Mouse (Mus musculus): ENCODE results near the gene Mtmr6. TPM values are rescaled to one million over a fixed set of nuclear protein-coding genes. Genes with fewer than 3 reads are reported as not detected.
"Not testable (repeated sequence)": the region's sequence is repeated elsewhere in the genome, so short reads cannot be mapped to it uniquely, and the experiment has no call there.

Mtmr6 gene
- total RNA-seq, 2 experiments from 2014 or later: 31.7 to 32.0 TPM

GRCm38 (mm10) chr14:60286194-60286863 lies 21.3 kb downstream of the Mtmr6 start:
- DNase-seq: no peak
- intact Hi-C loops (cut with DNase I): no loop called here

DNA sequence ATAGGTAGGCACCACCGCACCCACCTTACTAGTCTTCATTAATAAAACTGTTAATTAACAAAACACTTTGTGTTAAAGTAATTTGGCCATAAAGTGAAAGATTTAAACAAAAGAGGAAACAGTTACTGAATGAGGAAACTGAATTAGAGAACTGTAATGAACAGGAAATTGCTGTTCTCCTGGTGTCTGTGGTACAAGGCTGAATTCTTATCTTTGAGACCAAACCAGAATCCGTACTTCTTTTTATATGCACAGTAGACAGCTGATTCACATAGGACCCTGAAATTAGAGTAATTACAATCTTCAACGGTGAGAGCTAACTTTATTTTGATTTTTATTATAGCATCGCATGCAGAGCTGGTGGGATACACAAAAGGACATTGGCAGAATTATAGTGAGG lies 25.3 kb downstream of the Mtmr6 start:
- intact Hi-C loops (cut with DNase I): no loop called here
- DNase-seq: no peak

DNA sequence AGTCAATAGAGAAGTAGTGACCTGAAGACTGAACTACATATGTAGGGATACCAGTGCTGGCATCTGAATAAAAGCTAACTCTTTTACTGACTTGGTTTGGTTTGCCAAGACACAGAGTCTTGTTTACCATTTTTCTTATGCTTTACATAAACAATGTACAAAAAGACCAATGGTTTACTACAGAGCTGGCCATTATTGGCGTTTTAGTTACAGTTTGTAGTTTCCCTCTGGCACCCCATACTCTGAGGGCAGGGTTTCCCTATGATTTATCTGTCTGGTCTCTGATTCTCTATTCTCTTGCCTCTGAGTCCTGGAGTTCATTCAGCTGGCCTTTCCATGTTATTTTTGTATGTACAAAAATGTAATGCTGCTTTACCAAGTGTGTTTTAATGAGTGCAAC lies 30.5 kb downstream of the Mtmr6 start:
- intact Hi-C loops (cut with DNase I): no loop called here
- DNase-seq: no peak

GRCm38 (mm10) chr14:60300224-60300991 lies 35.4 kb downstream of the Mtmr6 start:
- intact Hi-C loops (cut with DNase I): loop anchor here (5.0 kb wide), 1 partner anchor 48 kb away; the partner anchor contains the start of genes Gm49336 and Nupl1
- DNase-seq: no peak

DNA sequence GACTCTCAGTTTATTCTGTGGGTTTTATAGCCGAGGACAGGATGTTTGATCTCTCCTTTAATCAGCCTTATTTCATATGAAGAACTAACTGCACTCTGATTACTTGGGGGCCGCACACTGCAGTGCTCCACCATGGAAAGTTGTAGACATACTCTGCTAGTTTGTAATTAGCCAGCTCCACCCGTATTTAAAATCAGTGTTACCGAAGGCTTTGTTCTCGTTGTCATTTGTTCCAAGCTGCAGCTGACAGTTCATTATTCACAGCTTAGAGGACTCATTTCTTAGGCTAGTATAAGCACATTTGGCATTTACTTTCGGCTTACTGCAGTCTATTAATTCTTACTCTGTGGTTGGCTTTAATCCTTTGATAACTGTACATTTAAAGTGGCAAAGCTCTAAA lies 36.0 kb downstream of the Mtmr6 start:
- no peak for DNase-seq
- intact Hi-C loops (cut with DNase I): loop anchor here (5.0 kb wide), 1 partner anchor 49 kb away; the partner anchor contains the start of genes Gm49336 and Nupl1

DNA sequence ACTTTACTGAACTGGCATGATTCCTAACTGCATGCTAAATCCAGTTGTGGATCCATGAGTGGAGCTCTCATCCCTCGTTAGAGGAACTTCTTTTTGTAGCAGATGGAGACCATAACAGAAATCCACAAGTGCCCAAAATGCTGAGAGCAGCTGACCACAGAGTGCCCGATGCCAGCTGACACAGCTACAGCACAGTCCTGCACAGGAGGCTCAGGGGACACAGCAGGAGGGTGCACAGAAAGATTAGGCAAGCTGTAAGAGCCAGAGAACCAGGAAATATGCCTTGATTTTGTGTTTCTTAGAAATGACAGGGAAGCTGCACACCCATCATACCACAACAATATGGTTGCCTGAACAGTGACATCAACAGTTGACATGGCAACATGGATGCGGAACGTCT lies 37.4 kb downstream of the Mtmr6 start:
- no peak for DNase-seq
- intact Hi-C loops (cut with DNase I): loop anchor here (5.0 kb wide), 1 partner anchor 50 kb away; the partner anchor contains the start of genes Gm49336 and Nupl1

GRCm38 (mm10) chr14:60304441-60305220 lies 39.6 kb downstream of the Mtmr6 start:
- intact Hi-C loops (cut with DNase I): loop anchor here (5.0 kb wide), 1 partner anchor 52 kb away; the partner anchor contains the start of genes Gm49336 and Nupl1
- DNase-seq: no peak

DNA sequence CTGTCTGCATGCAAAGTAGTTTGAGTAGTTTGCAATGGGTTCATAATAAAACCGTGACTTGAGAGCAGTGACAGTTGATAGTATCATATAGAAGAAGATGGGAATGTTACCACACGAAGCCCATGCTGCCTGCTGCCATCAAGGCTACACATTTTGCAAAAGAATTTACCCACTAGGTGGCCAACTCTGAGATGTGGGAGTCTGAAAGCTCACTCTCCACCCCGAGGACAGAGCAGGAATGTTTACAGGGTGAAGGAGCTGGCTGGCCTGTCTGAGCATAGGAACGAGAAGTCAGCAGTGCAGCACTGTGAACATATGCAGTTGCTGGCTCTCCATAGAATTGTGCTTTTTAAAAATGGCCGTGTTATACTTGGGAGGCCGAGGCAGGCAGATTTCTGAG lies 43.1 kb downstream of the Mtmr6 start:
- no peak for DNase-seq
- intact Hi-C loops (cut with DNase I): no loop called here

GRCm38 (mm10) chr14:60310691-60311090 lies 45.7 kb downstream of the Mtmr6 start:
- peak; percentile 14 to 19 for DNase-seq
- intact Hi-C loops (cut with DNase I): no loop called here

DNA sequence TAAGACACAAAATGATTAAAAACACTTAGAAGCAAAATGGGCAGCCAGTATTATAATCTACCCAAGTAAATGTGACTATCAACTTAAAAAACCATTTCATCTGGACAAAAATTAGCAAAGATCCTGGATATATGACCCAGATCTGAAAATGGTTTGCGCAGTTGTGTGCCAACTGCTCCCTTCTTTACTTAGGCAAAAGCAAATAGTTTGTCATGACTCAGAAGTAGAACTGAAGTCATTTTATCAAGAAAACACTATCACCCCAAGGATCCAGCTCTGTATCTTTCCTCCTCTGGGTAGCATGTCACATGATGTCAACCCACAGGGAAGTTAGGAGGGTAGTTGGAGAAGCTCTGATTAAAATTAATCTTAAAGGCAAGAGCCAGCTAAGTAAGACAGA lies 54.2 kb downstream of the Mtmr6 start:
- DNase-seq: no peak
- intact Hi-C loops (cut with DNase I): no loop called here

GRCm38 (mm10) chr14:60320813-60321212 lies 55.8 kb downstream of the Mtmr6 start:
- no peak for DNase-seq
- intact Hi-C loops (cut with DNase I): no loop called here

- intact Hi-C loops (cut with DNase I); DNase-seq: not testable (repeated sequence)
Observed at GRCm38 (mm10) chr14:60340001-60340400, 75.0 kb downstream of the Mtmr6 start.

DNA sequence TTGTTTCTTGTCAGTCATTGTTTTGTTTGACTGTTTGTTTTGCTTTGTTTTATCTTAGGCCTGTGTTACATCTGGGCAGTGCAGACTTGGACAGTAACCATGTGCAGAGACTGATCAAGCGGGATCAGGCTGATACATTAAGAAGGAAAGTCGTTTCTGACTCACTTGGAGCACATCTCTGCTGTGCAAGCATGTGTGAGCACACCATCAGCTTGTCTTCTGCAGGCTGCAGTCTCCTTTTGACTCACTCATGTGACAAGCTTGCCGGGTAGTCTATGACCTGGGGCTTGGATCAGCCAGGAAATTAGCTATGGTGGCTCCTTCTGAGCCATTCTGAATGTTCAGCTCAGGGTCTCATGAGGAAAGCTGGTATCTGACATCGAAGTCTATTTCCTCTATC lies 75.5 kb downstream of the Mtmr6 start:
- intact Hi-C loops (cut with DNase I): no loop called here
- no peak for DNase-seq

DNA sequence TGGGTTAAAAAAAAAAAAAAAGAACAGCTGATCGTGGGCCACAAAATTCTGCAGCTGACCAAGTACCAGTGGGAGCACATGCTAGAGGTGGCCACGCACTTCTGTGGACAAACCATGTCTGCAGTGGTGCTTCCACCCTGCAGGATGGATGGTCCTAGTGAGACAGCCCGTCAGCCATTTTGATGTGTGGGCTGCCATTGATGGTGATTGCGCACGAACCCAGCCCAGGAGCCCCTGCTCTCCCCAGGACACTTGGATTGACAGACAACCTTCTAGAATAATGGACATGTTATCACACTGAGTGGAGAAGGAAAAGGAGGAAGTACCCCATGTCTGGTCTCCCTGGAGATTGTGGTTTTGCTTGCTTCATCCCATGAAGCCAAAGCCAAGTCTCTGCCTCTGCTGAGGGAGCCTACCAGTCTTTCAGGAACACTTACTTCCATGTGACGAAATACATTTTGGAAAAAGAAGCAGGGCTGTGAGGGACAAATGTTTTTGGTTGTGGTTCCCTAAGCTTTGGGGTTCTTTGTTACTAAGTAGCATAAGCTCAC lies 80.4 kb downstream of the Mtmr6 start:
- intact Hi-C loops (cut with DNase I): no loop called here
- no peak for DNase-seq

Small RNA genes lying within 50 kb of the gene (microRNA-seq; reads per million reads assigned to microRNA genes)
- 0 to 0.70 reads per million in 2 experiments for gene Mir719

Other genes with a start within 250 kb of the Mtmr6 start
- 1 to 10 TPM; 4.0 to 5.8 TPM for gene Atp8a2, start 68.0 kb upstream of the Mtmr6 start, total RNA-seq (2021)
- gene Nupl1, start 13.8 kb upstream of the Mtmr6 start, total RNA-seq (2021): not detected
- 10 to 100 TPM; 41.8 to 43.0 TPM for gene Gm49336, start 13.7 kb upstream of the Mtmr6 start, total RNA-seq (2021)
- under 1 TPM in 1 of 2 experiments, not detected in 1; 0.02 TPM for gene Amer2, start 108.0 kb downstream of the Mtmr6 start, total RNA-seq (2021)

All from heart, postnatal 10 days (tissue).